Mouse (Mus musculus): ENCODE data around the gene Zfp36. TPM values are rescaled to one million over a fixed set of nuclear protein-coding genes. Genes with fewer than 3 reads are reported as not detected.

The Zfp36 gene
- polyA plus RNA-seq (2012; rRNA removed) = 3.9 and 4.4 TPM in 2 replicates

DNA sequence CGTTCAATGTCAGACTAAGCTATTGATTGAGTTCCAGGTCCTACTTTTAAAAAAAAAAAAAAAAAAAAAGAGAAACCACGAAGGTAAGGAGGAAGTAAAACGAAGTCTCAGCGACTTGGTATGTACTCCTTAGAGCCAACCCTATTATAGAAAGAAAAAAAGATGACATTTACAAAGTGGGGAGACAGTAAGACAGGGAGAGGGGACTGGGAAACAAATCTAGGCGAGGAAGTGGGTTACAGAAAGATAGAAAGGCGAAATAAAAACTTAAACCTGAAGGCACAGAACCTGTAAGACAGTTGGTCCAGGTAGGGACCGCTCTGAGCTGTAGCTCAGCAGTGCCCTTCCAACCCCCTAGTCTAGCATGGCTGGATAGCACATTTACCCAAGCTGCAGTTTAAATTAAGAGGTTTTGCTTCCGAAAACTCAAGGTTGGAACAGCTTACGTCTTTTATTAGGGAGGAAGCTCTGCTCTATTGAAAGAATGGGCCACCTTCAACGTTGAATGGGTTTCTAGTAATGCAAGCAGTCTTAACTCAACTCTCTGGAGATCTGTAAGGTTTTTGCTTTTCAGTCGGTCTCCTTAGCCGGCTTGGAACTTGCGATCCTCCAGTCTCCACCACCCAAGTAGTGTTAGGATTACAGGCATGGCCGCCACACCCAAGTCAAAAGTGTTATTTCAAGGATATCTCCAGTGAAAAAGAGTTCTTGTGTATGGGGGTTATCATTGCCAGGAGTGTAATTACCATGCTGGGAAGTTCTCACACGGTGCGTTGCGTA is at the start of gene Zfp36:
Gene Zfp36, minus strand, starts transcription at position 17 of the 780 bp plus-strand sequence.

DNA sequence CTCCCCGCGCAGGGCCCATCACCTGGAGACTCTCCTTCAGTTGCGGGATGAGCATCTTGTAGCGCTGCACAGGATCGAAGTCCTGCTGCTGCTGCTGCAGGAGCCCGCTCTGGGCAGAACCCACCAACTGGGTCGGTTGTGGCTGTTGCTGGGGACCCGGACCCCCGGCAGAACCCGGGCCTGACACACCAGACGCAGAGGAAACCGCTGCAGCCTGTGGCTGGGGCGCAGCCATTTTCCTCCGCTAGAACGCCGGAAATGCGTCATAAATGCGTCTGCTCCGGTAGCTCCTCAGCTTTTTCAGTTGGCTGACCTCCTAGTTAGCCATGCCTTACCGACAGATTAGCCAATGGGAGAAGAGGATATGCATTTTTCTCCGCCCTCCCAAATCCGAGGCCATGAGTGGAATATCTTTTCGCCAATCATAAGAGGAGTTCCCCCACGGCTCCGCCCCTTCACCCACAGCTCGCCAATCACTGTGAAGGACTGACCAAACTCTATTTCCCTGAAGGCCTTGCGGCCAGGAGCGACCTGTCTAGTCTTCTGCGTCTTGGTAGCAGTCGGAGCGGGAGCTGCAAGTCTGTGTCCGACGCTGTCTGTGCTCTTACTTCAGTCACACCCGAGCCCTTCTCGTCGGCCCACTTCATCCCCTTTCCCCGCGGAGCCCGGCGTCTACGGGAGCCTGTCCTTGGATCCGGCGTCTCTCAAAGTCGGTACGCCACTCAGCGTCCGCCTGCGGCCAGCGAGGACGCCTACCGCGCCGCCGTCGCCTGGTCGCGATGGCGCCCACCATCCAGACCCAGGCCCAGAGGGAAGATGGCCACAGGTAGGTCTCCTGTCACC is 12.6 kb upstream of the Zfp36 start, which contains the start of the genes Med29 and Paf1:
Gene Med29, minus strand, starts transcription at position 280 of the 843 bp plus-strand sequence.
Gene Paf1, plus strand, starts transcription at position 523 of the 843 bp plus-strand sequence.

DNA sequence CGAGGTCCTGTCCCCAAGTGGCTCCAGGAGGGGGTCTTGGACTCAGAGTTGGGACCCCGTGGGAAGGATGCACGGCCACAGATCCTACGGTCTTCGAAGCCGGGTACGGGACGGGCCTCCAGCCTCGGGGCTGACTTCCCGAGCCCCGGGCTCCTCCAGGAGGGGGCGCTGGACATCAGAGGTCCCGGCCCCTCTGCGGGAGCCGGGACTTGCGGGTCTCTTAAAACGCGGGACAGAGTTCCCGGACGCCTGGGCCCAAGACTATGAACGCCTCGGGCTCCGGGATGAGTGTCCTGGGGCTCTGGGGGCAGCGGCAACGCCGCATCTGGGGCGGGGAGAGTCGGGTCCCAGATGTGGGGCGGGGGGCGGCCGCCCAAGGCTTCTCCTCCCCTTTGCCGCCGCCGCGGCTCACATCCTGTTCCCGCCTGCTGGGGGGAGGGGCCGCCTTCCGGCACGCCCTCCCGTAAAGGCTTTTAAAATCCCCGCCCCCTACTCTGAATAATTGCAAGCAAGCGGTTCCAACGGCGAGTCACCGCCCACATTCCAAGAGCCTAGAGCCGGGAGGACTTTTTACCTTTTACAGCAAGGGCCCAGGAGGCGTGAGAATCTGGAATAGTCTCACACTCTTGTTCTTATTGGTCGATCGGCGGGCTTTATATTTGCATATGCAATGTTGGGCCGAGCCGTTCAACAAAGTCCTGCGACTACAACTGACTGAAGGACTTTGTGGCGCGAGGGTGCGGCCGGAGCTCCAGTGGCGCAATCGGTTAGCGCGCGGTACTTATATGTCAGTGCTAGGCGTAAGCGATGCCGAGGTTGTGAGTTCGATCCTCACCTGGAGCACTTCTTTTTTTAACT is 7.6 kb downstream of the Zfp36 start, which contains the start of gene Plekhg2:
Gene Plekhg2, minus strand, starts transcription at position 349 of the 858 bp plus-strand sequence.

DNA sequence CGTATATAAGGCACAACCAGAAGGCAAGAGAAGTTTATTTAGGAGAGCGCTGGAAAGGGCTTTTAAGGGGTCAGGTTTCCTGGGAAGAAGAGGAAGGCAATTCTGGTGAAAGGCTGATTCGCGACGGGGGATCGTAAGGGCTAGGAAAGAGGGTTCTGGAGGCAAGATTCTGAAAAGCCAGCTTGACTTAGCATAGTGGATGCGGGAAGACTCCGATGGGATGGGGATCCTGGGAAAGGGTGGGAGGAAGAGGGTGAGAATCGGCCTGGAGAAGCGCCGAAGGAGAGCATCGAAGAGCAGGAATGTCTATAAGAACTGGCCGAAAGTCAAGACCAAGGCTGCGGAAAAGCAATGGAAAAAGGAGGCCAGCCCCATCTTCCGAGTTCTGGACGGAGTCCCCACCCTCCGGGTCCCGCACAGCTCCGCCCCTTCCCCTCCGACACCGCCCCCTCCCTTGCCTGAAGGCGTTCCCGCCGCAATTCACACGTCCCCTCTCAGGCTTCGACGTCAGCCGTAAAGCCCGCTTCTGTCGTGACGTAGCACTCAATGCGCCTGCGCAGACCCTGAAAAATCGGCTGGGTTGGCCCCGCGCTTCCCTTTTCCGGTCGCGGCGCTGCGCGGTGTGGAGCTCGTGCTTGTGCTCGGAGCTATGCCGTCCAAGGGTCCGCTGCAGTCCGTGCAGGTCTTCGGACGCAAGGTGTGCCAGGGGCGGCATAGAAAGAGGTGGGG is 29.7 kb downstream of the Zfp36 start, which contains the start of gene Rps16:
Gene Rps16, plus strand, starts transcription at position 498 of the 729 bp plus-strand sequence.

DNA sequence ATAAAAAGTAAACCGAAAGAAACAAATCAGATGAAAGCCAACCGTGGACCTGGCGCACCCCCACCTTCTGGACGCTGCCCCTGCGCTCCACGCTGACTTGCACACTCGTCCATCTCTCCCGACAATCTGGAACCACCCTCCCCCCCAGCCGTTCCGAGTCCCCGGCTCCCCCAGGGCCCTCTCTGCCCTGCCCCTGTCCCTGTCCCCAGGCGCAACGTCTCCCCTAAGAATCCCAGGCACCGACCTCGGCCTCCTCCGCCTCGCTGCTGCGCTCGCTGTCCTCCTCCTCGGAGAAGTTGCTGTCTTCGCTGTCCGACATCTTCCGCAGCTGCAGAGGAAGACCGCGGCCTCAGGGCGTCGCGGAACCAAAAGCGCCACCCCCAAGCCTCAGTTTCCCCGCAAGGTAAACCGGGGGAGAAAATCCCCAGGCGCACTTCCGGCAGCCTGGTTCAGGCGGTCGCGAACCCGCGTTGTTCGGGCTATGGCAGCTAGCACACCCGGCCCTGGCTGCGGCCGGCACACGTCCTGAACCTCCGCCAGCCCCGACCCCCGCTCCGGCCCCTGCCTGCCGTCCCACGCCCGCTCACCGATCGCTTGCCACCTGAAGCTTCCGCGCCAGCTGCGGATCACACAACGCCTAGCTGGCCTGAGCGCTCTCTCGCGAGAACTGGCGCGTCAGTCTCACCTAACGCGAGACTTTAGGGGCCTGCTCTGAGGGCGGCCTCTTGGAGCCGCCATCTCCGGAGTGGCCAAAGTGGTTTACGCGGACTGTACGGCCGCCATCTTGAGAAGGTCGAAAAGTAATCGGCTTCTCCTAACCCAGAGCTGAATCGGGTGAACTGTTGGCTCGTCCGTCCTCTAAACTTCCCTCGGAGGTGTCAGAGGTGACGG is 41.7 kb downstream of the Zfp36 start, which contains the start of gene Supt5:
Gene Supt5, minus strand, starts transcription at position 639 of the 891 bp plus-strand sequence.

Other genes starting within 250 kb of the Zfp36 start
- 230 and 235 TPM in 2 replicates for gene Fbl, start 210.5 kb downstream of the Zfp36 start, polyA plus RNA-seq (2012; rRNA removed)
- gene Dyrk1b, start 200.8 kb downstream of the Zfp36 start, polyA plus RNA-seq (2012; rRNA removed) = 2.2 and 2.4 TPM in 2 replicates
- gene Eid2, start 112.4 kb downstream of the Zfp36 start, polyA plus RNA-seq (2012; rRNA removed) = 2.3 and 2.6 TPM in 2 replicates
- gene Eid2b, start 102.5 kb downstream of the Zfp36 start, polyA plus RNA-seq (2012; rRNA removed) = 1.6 and 1.8 TPM in 2 replicates
- not detected in 2 replicates for gene Selenov, start 89.1 kb downstream of the Zfp36 start, polyA plus RNA-seq (2012; rRNA removed)
- gene Dll3, start 78.0 kb downstream of the Zfp36 start, polyA plus RNA-seq (2012; rRNA removed) = 0.02 and 0.06 TPM in 2 replicates
- 44.7 and 49.9 TPM in 2 replicates for gene Timm50, start 68.2 kb downstream of the Zfp36 start, polyA plus RNA-seq (2012; rRNA removed)
- gene Supt5, start 41.5 kb downstream of the Zfp36 start, polyA plus RNA-seq (2012; rRNA removed) = 28.8 and 30.6 TPM in 2 replicates
- 1,090 and 1,213 TPM in 2 replicates for gene Rps16, start 29.6 kb downstream of the Zfp36 start, polyA plus RNA-seq (2012; rRNA removed)
- 2.6 and 3.3 TPM in 2 replicates for gene Plekhg2, start 7.7 kb downstream of the Zfp36 start, polyA plus RNA-seq (2012; rRNA removed)
- gene Med29, start 12.5 kb upstream of the Zfp36 start, polyA plus RNA-seq (2012; rRNA removed) = 18.2 and 20.2 TPM in 2 replicates
- gene Paf1, start 12.7 kb upstream of the Zfp36 start, polyA plus RNA-seq (2012; rRNA removed) = 42.3 and 55.3 TPM in 2 replicates
- gene Gmfg, start 57.2 kb upstream of the Zfp36 start, polyA plus RNA-seq (2012; rRNA removed) = 23.6 and 26.2 TPM in 2 replicates
- gene Lrfn1, start 71.7 kb upstream of the Zfp36 start, polyA plus RNA-seq (2012; rRNA removed) = 0.38 and 0.40 TPM in 2 replicates
- gene Ifnl2, start 130.2 kb upstream of the Zfp36 start, polyA plus RNA-seq (2012; rRNA removed) = not detected in 2 replicates
- not detected in 2 replicates for gene Ifnl3, start 142.6 kb upstream of the Zfp36 start, polyA plus RNA-seq (2012; rRNA removed)
- gene Sycn, start 160.6 kb upstream of the Zfp36 start, polyA plus RNA-seq (2012; rRNA removed) = 0.09 and 0.10 TPM in 2 replicates
- not detected in 2 replicates for gene Nccrp1, start 167.0 kb upstream of the Zfp36 start, polyA plus RNA-seq (2012; rRNA removed)
- gene Samd4b, start 217.9 kb upstream of the Zfp36 start, polyA plus RNA-seq (2012; rRNA removed) = 9.2 and 12.0 TPM in 2 replicates
- gene Pak4, start 217.9 kb upstream of the Zfp36 start, polyA plus RNA-seq (2012; rRNA removed) = 10.8 and 11.4 TPM in 2 replicates

Measured in liver, embryonic 14 days (tissue).